Mouse (Mus musculus): Measurements from ENCODE around the gene Abtb2. TPM values are rescaled to one million over a fixed set of nuclear protein-coding genes. Genes with fewer than 3 reads are reported as not detected.
A peak's percentile ranks its signal among the peaks of the same experiment; 100 is the strongest.

Abtb2 gene
- polyA plus RNA-seq, 1 experiment from 2014 or later, result 19.9 TPM

- Histone ChIP-seq H3K27ac (ENCODE audit: low read length) (no peak overlapping the region), H3K9me3 (replicated peaks; ENCODE audit: control insufficient read depth, low read length) (no peaks in the 10 kb centered on the region), H3K36me3 (ENCODE audit: control insufficient read depth, insufficient read depth) (peaks cover 47% of the 10 kb centered on the region), H3K4me2 (ENCODE audit: low read depth, low read length) (no peak overlapping the region), H3K27me3 (ENCODE audit: control insufficient read depth, insufficient read depth, low read length) (no peaks in the 10 kb centered on the region), H3K4me3 (ENCODE audit: low read length) (no peak overlapping the region), H3K9ac (ENCODE audit: low read length) (no peak overlapping the region), H3K4me1 (ENCODE audit: control insufficient read depth, insufficient read depth, low read length) (no peaks in the 10 kb centered on the region)
- 91% methylated on average over 6 of the region's 6 CpGs for WGBS
- no peak for ATAC-seq (replicated peaks; ENCODE audit: extremely low read depth, insufficient read depth, low FRiP score)
Measured at GRCm38 (mm10) chr2:103751771-103752170, 185.7 kb downstream of the Abtb2 start.

GRCm38 (mm10) chr2:103754614-103755013, 188.5 kb downstream of the Abtb2 start:
- no peak overlapping the region for H3K27ac ChIP-seq (ENCODE audit: low read length)
- H3K4me2 ChIP-seq (ENCODE audit: low read depth, low read length), result no peak overlapping the region
- no peak for ATAC-seq (replicated peaks; ENCODE audit: extremely low read depth, insufficient read depth, low FRiP score)
- peaks cover 33% of the 10 kb centered on the region for H3K36me3 ChIP-seq (ENCODE audit: control insufficient read depth, insufficient read depth)
- 78% methylated on average over 3 of the region's 3 CpGs for WGBS
- H3K9ac ChIP-seq (ENCODE audit: low read length), result no peak overlapping the region
- H3K4me3 ChIP-seq (ENCODE audit: low read length), result no peak overlapping the region
- H3K4me1 ChIP-seq (ENCODE audit: control insufficient read depth, insufficient read depth, low read length), result no peaks in the 10 kb centered on the region
- H3K27me3 ChIP-seq (ENCODE audit: control insufficient read depth, insufficient read depth, low read length), result no peaks in the 10 kb centered on the region
- no peaks in the 10 kb centered on the region for H3K9me3 ChIP-seq (replicated peaks; ENCODE audit: control insufficient read depth, low read length)

- H3K27me3 ChIP-seq (ENCODE audit: control insufficient read depth, insufficient read depth, low read length), result no peaks in the 10 kb centered on the region
- H3K4me1 ChIP-seq (ENCODE audit: control insufficient read depth, insufficient read depth, low read length), result peaks cover 4% of the 10 kb centered on the region; the same call in 1 of the 2 replicates
- no peaks in the 10 kb centered on the region for H3K9me3 ChIP-seq (replicated peaks; ENCODE audit: control insufficient read depth, low read length)
- no peak overlapping the region for H3K4me3 ChIP-seq (ENCODE audit: low read length)
- no peak overlapping the region for H3K27ac ChIP-seq (ENCODE audit: low read length)
- no peak overlapping the region for H3K4me2 ChIP-seq (ENCODE audit: low read depth, low read length)
- no peak for ATAC-seq (replicated peaks; ENCODE audit: extremely low read depth, insufficient read depth, low FRiP score)
- WGBS, result 80% methylated on average over 9 of the region's 9 CpGs
- peaks cover 24% of the 10 kb centered on the region for H3K36me3 ChIP-seq (ENCODE audit: control insufficient read depth, insufficient read depth)
- no peak overlapping the region for H3K9ac ChIP-seq (ENCODE audit: low read length)
Measured at GRCm38 (mm10) chr2:103755458-103756085, 189.5 kb downstream of the Abtb2 start.

- peak overlapping the region; percentile 87 for H3K27ac ChIP-seq (ENCODE audit: low read length)
- H3K4me1 ChIP-seq (ENCODE audit: control insufficient read depth, insufficient read depth, low read length), result peaks cover 7% of the 10 kb centered on the region; the same call in 1 of the 2 replicates
- H3K36me3 ChIP-seq (ENCODE audit: control insufficient read depth, insufficient read depth), result 0 out of 2 replicates have a peak, but pooled peaks cover 2% of the 10 kb centered on the region
- peak; percentile 2; the same call in 1 of the 2 replicates for ATAC-seq (replicated peaks; ENCODE audit: extremely low read depth, insufficient read depth, low FRiP score)
- H3K9ac ChIP-seq (ENCODE audit: low read length), result peak overlapping the region; percentile 76
- peak overlapping the region; percentile 77 for H3K4me2 ChIP-seq (ENCODE audit: low read depth, low read length)
- peak overlapping the region; percentile 92 for H3K4me3 ChIP-seq (ENCODE audit: low read length)
- H3K27me3 ChIP-seq (ENCODE audit: control insufficient read depth, insufficient read depth, low read length), result no peaks in the 10 kb centered on the region
- 0% methylated on average over 12 of the region's 12 CpGs for WGBS
- H3K9me3 ChIP-seq (replicated peaks; ENCODE audit: control insufficient read depth, low read length), result no peaks in the 10 kb centered on the region
Measured at GRCm38 (mm10) chr2:103760421-103760820, 194.3 kb downstream of the Abtb2 start.

- H3K36me3 ChIP-seq (ENCODE audit: control insufficient read depth, insufficient read depth), result peaks cover 8% of the 10 kb centered on the region
- no peaks in the 10 kb centered on the region for H3K9me3 ChIP-seq (replicated peaks; ENCODE audit: control insufficient read depth, low read length)
- peak within 1 kb of the TSS; percentile 77 for H3K4me2 ChIP-seq (ENCODE audit: low read depth, low read length)
- no peaks in the 10 kb centered on the region for H3K27me3 ChIP-seq (ENCODE audit: control insufficient read depth, insufficient read depth, low read length)
- peaks cover 7% of the 10 kb centered on the region; the same call in 1 of the 2 replicates for H3K4me1 ChIP-seq (ENCODE audit: control insufficient read depth, insufficient read depth, low read length)
- under 1% methylated on average over 47 of the region's 47 CpGs for WGBS
- peak within 1 kb of the TSS; percentile 87 for H3K27ac ChIP-seq (ENCODE audit: low read length)
- peak within 1 kb of the TSS; percentile 76 for H3K9ac ChIP-seq (ENCODE audit: low read length)
- peak within 1 kb of the TSS; percentile 92 for H3K4me3 ChIP-seq (ENCODE audit: low read length)
- ATAC-seq (replicated peaks; ENCODE audit: extremely low read depth, insufficient read depth, low FRiP score), result peak; percentile 97
Measured at GRCm38 (mm10) chr2:103760906-103761716, 195.0 kb downstream of the Abtb2 start, which contains the start of gene Nat10. Gene Nat10 (minus strand): TSS chr2:103761270.

GRCm38 (mm10) chr2:103761993-103762392, 195.9 kb downstream of the Abtb2 start:
- Histone ChIP-seq H3K4me3 (ENCODE audit: low read length) (no peak overlapping the region; the same call in 1 of the 2 replicates), H3K27me3 (ENCODE audit: control insufficient read depth, insufficient read depth, low read length) (no peaks in the 10 kb centered on the region), H3K4me1 (ENCODE audit: control insufficient read depth, insufficient read depth, low read length) (peaks cover 7% of the 10 kb centered on the region; the same call in 1 of the 2 replicates), H3K27ac (ENCODE audit: low read length) (no peak overlapping the region), H3K9me3 (replicated peaks; ENCODE audit: control insufficient read depth, low read length) (no peaks in the 10 kb centered on the region), H3K36me3 (ENCODE audit: control insufficient read depth, insufficient read depth) (peaks cover 15% of the 10 kb centered on the region), H3K9ac (ENCODE audit: low read length) (no peak overlapping the region), H3K4me2 (ENCODE audit: low read depth, low read length) (peak overlapping the region; percentile 77)
- ATAC-seq (replicated peaks; ENCODE audit: extremely low read depth, insufficient read depth, low FRiP score), result no peak
- WGBS, result 33% methylated on average over 4 of the region's 4 CpGs

- H3K27ac ChIP-seq (ENCODE audit: low read length), result no peak overlapping the region
- no peak overlapping the region for H3K4me3 ChIP-seq (ENCODE audit: low read length)
- 59% methylated on average over 1 of the region's 1 CpGs for WGBS
- H3K27me3 ChIP-seq (ENCODE audit: control insufficient read depth, insufficient read depth, low read length), result no peaks in the 10 kb centered on the region
- H3K9ac ChIP-seq (ENCODE audit: low read length), result no peak overlapping the region
- no peaks in the 10 kb centered on the region for H3K9me3 ChIP-seq (replicated peaks; ENCODE audit: control insufficient read depth, low read length)
- ATAC-seq (replicated peaks; ENCODE audit: extremely low read depth, insufficient read depth, low FRiP score), result no peak
- peaks cover 7% of the 10 kb centered on the region; the same call in 1 of the 2 replicates for H3K4me1 ChIP-seq (ENCODE audit: control insufficient read depth, insufficient read depth, low read length)
- peaks cover 15% of the 10 kb centered on the region for H3K36me3 ChIP-seq (ENCODE audit: control insufficient read depth, insufficient read depth)
- H3K4me2 ChIP-seq (ENCODE audit: low read depth, low read length), result no peak overlapping the region
Measured at GRCm38 (mm10) chr2:103762492-103762891, 196.4 kb downstream of the Abtb2 start.

Data from heart, embryonic 16.5 days (tissue).